Comparison of ENCODE assay signal across 8 mouse cellular contexts in the genomic region with DNA sequence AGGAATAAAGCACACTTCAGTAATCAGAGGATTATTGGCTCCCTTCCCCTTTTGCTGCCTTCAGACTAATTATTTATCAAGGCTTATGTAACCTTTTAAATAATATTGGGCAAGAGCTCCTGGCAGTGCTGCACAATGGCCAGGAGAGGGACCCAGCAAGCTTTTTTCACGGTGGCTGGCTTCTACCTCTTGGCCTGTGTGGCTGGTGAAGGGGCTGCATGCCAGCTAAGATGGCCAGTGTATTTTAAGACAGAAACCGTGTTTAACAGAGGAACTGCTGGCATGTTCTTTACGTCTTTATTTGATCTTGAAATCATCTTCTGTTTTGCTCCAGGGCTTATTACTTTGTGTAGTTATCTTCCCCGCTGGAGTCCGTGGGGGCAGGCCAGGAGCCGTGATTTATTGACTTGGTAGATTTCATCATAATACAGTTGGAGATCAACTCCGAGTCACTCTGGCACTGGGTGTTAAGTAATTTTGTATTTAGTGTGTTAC. TPM values are rescaled to one million over a fixed set of nuclear protein-coding genes. Genes with fewer than 3 reads are reported as not detected.
DNase-seq lines count a peak whose midpoint lies in the region; ATAC-seq and TF ChIP-seq lines count a peak whose summit lies in the region.

No protein-coding gene starts in this region.

- TF ChIP-seq POLR2A in cortical plate, adult 2 months (IDR thresholded peaks at IDR 0.05; ENCODE audit: extremely low read depth, insufficient read depth, low read length), result no peak

- no peaks in the 10 kb centered on the region for H3K27me3 ChIP-seq in midbrain, embryonic 14.5 days (ENCODE audit: control insufficient read depth, insufficient read depth, low read length)
- H3K27me3 ChIP-seq in midbrain, embryonic 15.5 days (replicated peaks), result no peaks in the 10 kb centered on the region
- no peaks in the 10 kb centered on the region for H3K27me3 ChIP-seq in kidney, postnatal 0 days (ENCODE audit: insufficient read depth, low read length)

- no peaks in the 10 kb centered on the region for H3K4me1 ChIP-seq in midbrain, embryonic 14.5 days (ENCODE audit: control insufficient read depth, insufficient read depth, low read length)
- H3K4me1 ChIP-seq in midbrain, embryonic 15.5 days, result no peaks in the 10 kb centered on the region
- no peaks in the 10 kb centered on the region for H3K4me1 ChIP-seq in cortical plate, adult 2 months (ENCODE audit: control insufficient read depth, insufficient read depth, low read length)
- no peaks in the 10 kb centered on the region; the same call in 1 of the 2 replicates for H3K4me1 ChIP-seq in kidney, postnatal 0 days (replicated peaks; ENCODE audit: insufficient read depth, low read length)

- no peak overlapping the region for H3K9ac ChIP-seq in midbrain, embryonic 14.5 days (replicated peaks; ENCODE audit: low read length)
- no peak overlapping the region for H3K9ac ChIP-seq in midbrain, embryonic 15.5 days
- no peak overlapping the region for H3K9ac ChIP-seq in kidney, postnatal 0 days (ENCODE audit: low read depth, low read length)

- H3K36me3 ChIP-seq in midbrain, embryonic 14.5 days (ENCODE audit: control insufficient read depth, insufficient read depth, low read length), result peaks cover 74% of the 10 kb centered on the region
- H3K36me3 ChIP-seq in midbrain, embryonic 15.5 days (replicated peaks), result peaks cover 30% of the 10 kb centered on the region
- H3K36me3 ChIP-seq in kidney, postnatal 0 days (ENCODE audit: insufficient read depth, low read length), result peaks cover 31% of the 10 kb centered on the region; the same call in 1 of the 2 replicates

- peak; percentile 66 for TF ChIP-seq CTCF in cortical plate, adult 2 months (IDR thresholded peaks at IDR 0.05; ENCODE audit: extremely low read depth, insufficient read depth, low read length)
- peak; percentile 77 for TF ChIP-seq CTCF in kidney, postnatal 0 days (IDR thresholded peaks at IDR 0.05; ENCODE audit: low read depth)

- DNase-seq in midbrain, embryonic 14.5 days, result peak; percentile 58
- DNase-seq in adrenal gland, adult 2 months, result peak; percentile 75
- peak; percentile 79 for DNase-seq in kidney, postnatal 0 days (ENCODE audit: low spot score)
- peak; percentile 79 for DNase-seq in lung, postnatal 10 days
- no peak for DNase-seq in embryo, embryonic 9.5 days (ENCODE audit: extremely low spot score)
- no peak for DNase-seq in T-cell, adult 2 months (ENCODE audit: low spot score)

- no peak overlapping the region for H3K4me2 ChIP-seq in midbrain, embryonic 14.5 days (ENCODE audit: low read length)
- H3K4me2 ChIP-seq in midbrain, embryonic 15.5 days, result no peak overlapping the region
- H3K4me2 ChIP-seq in kidney, postnatal 0 days (ENCODE audit: low read length), result no peak overlapping the region

- no peak for ATAC-seq in midbrain, embryonic 14.5 days (ENCODE audit: low FRiP score, low TSS enrichment)
- no peak for ATAC-seq in midbrain, embryonic 15.5 days (replicated peaks)
- no peak for ATAC-seq in kidney, postnatal 0 days (replicated peaks; ENCODE audit: low FRiP score, low read depth)

- 78% methylated on average over 7 of the region's 7 CpGs for WGBS in midbrain, embryonic 14.5 days
- WGBS in midbrain, embryonic 15.5 days, result 72% methylated on average over 7 of the region's 7 CpGs
- 62% methylated on average over 7 of the region's 7 CpGs for WGBS in kidney, postnatal 0 days

- H3K4me3 ChIP-seq in midbrain, embryonic 14.5 days (replicated peaks; ENCODE audit: low read depth, low read length), result no peak overlapping the region
- H3K4me3 ChIP-seq in midbrain, embryonic 15.5 days, result no peak overlapping the region
- H3K4me3 ChIP-seq in cortical plate, adult 2 months (ENCODE audit: insufficient read depth, low read length), result no peak overlapping the region
- H3K4me3 ChIP-seq in kidney, postnatal 0 days (replicated peaks; ENCODE audit: low read depth, low read length), result no peak overlapping the region

- no peaks in the 10 kb centered on the region for H3K9me3 ChIP-seq in midbrain, embryonic 14.5 days (ENCODE audit: control insufficient read depth, low read length)
- no peaks in the 10 kb centered on the region for H3K9me3 ChIP-seq in midbrain, embryonic 15.5 days
- no peaks in the 10 kb centered on the region for H3K9me3 ChIP-seq in kidney, postnatal 0 days (replicated peaks; ENCODE audit: low read length)

- H3K27ac ChIP-seq in midbrain, embryonic 14.5 days (replicated peaks; ENCODE audit: low read depth, low read length), result no peak overlapping the region
- no peak overlapping the region for H3K27ac ChIP-seq in midbrain, embryonic 15.5 days
- H3K27ac ChIP-seq in cortical plate, adult 2 months (ENCODE audit: insufficient read depth, low read length), result no peak overlapping the region
- H3K27ac ChIP-seq in kidney, postnatal 0 days, result no peak overlapping the region

RNA-seq across cellular contexts. Expression of a gene that starts 15.2 kb away (rescaled TPM):
- polyA plus RNA-seq in midbrain, embryonic 14.5 days (2014; fragmentation: Nextera tagmentation; extraction: Ambion mirVana), result 54.8 and 72.9 TPM in 2 replicates
- polyA plus RNA-seq in midbrain, embryonic 15.5 days (2015; fragmentation: Nextera tagmentation; extraction: Ambion mirVana), result 88.6 and 91.3 TPM in 2 replicates
- total RNA-seq in adrenal gland, adult 2 months (2021), result 10 to 100 TPM; 33.6 to 43.0 TPM
- 6.6 and 10.2 TPM in 2 replicates for polyA plus RNA-seq in adrenal gland, adult 2 months (2012; rRNA removed)
- 41.3 and 44.5 TPM in 2 replicates for polyA plus RNA-seq in cortical plate, adult 2 months (2012; rRNA removed)
- 36.8 and 42.8 TPM in 2 replicates for polyA plus RNA-seq in kidney, postnatal 0 days (2015; fragmentation: Nextera tagmentation; extraction: Ambion mirVana)

RNA-seq across cellular contexts. Expression of a gene that starts 15.2 kb away (rescaled TPM):
- 32.6 and 50.3 TPM in 2 replicates for polyA plus RNA-seq in midbrain, embryonic 14.5 days (2014; fragmentation: Nextera tagmentation; extraction: Ambion mirVana)
- polyA plus RNA-seq in midbrain, embryonic 15.5 days (2015; fragmentation: Nextera tagmentation; extraction: Ambion mirVana), result 40.1 and 42.4 TPM in 2 replicates
- total RNA-seq in adrenal gland, adult 2 months (2021), result 100 to 1,000 TPM in 1 of 2 experiments, 10 to 100 TPM in 1; 92.5 to 106 TPM
- 74.2 and 115 TPM in 2 replicates for polyA plus RNA-seq in adrenal gland, adult 2 months (2012; rRNA removed)
- 33.0 and 33.2 TPM in 2 replicates for polyA plus RNA-seq in cortical plate, adult 2 months (2012; rRNA removed)
- polyA plus RNA-seq in kidney, postnatal 0 days (2015; fragmentation: Nextera tagmentation; extraction: Ambion mirVana), result 86.4 and 94.1 TPM in 2 replicates

RNA-seq across cellular contexts. Expression of a gene that starts 28.9 kb away (rescaled TPM):
- 41.5 and 55.8 TPM in 2 replicates for polyA plus RNA-seq in midbrain, embryonic 14.5 days (2014; fragmentation: Nextera tagmentation; extraction: Ambion mirVana)
- polyA plus RNA-seq in midbrain, embryonic 15.5 days (2015; fragmentation: Nextera tagmentation; extraction: Ambion mirVana), result 54.7 and 59.4 TPM in 2 replicates
- total RNA-seq in adrenal gland, adult 2 months (2021), result 10 to 100 TPM; 27.5 to 66.2 TPM
- 39.5 and 42.4 TPM in 2 replicates for polyA plus RNA-seq in adrenal gland, adult 2 months (2012; rRNA removed)
- polyA plus RNA-seq in cortical plate, adult 2 months (2012; rRNA removed), result 32.8 and 33.0 TPM in 2 replicates
- polyA plus RNA-seq in kidney, postnatal 0 days (2015; fragmentation: Nextera tagmentation; extraction: Ambion mirVana), result 63.9 and 66.5 TPM in 2 replicates

RNA-seq across cellular contexts. Expression of a gene that starts 41.4 kb away (rescaled TPM):
- polyA plus RNA-seq in midbrain, embryonic 14.5 days (2014; fragmentation: Nextera tagmentation; extraction: Ambion mirVana), result 23.3 and 25.8 TPM in 2 replicates
- 30.6 and 30.9 TPM in 2 replicates for polyA plus RNA-seq in midbrain, embryonic 15.5 days (2015; fragmentation: Nextera tagmentation; extraction: Ambion mirVana)
- 10 to 100 TPM; 42.6 to 57.1 TPM for total RNA-seq in adrenal gland, adult 2 months (2021)
- 35.4 and 41.9 TPM in 2 replicates for polyA plus RNA-seq in adrenal gland, adult 2 months (2012; rRNA removed)
- polyA plus RNA-seq in cortical plate, adult 2 months (2012; rRNA removed), result 20.2 and 20.9 TPM in 2 replicates
- polyA plus RNA-seq in kidney, postnatal 0 days (2015; fragmentation: Nextera tagmentation; extraction: Ambion mirVana), result 51.2 and 52.7 TPM in 2 replicates

Comparison
In these comparisons a context has a peak if more than half of its experiments do, and no peak if none do; other contexts are left out.
1. DNase-seq: peak in midbrain, embryonic 14.5 days (single experiment), adrenal gland, adult 2 months (single experiment), kidney, postnatal 0 days (single experiment) and lung, postnatal 10 days (single experiment); none in embryo, embryonic 9.5 days (single experiment) and T-cell, adult 2 months (single experiment).